Mouse (Mus musculus): ENCODE results near the gene Rbfox1. TPM values are rescaled to one million over a fixed set of nuclear protein-coding genes. Genes with fewer than 3 reads are reported as not detected.

The Rbfox1 gene
- polyA plus RNA-seq, 1 experiment from 2014 or later = 1.9 TPM

DNA sequence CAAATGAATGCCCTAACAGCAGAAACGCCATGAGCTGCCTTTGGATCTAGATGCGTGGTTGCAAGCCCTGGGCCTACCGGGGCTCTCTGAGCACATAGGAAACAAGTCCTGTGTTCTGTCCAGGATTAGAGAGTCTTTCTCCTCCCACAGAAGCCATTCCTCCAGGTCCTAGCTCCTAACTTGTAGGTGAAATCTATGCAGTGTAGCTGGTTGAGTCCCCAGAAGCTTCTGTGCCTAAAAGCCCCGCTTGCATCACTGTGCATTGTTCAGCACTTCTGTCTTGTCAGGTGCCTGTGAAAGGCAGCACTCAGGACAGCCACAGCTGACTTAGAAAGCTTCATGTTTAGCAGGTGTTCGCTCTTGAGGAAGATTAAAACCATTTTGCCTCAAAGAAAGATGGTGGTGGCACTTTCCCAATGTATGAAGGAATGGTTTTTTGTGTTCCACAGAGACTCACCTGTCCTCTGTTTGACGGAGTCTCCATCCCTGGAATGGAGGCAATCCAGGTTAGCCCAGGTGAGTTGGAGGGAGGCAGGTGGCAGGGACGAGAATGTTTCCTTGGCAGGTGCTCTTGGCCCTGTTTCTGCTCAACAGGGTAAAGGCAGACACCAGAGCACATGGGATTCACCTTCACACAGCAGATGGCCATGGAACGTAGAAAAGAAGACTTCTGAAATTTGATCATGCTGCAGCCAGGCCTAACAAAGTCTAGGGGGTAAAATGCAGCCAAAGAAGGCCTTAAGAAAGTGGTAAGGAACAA lies 1213.0 kb downstream of the Rbfox1 start:
- H3K27ac ChIP-seq (replicated peaks) = no peak overlapping the region
- H3K27me3 ChIP-seq (ENCODE audit: control insufficient read depth, insufficient read depth, low read length) = no peaks in the 10 kb centered on the region
- no peak overlapping the region for H3K4me2 ChIP-seq (replicated peaks; ENCODE audit: low read depth)
- WGBS = 90% methylated on average over 8 of the region's 8 CpGs
- H3K4me3 ChIP-seq (ENCODE audit: low read depth, low read length) = no peak overlapping the region
- no peak overlapping the region for H3K9ac ChIP-seq (ENCODE audit: low read length)
- H3K4me1 ChIP-seq (replicated peaks; ENCODE audit: control insufficient read depth, insufficient read depth) = no peaks in the 10 kb centered on the region
- no peaks in the 10 kb centered on the region for H3K36me3 ChIP-seq (ENCODE audit: control insufficient read depth, insufficient read depth, low read length)
- TF ChIP-seq CTCF (IDR thresholded peaks at IDR 0.05; ENCODE audit: low read depth) = no peak
- no peak for TF ChIP-seq EP300 (optimal IDR thresholded peaks at IDR 0.05)
- no peaks in the 10 kb centered on the region for H3K9me3 ChIP-seq (ENCODE audit: control insufficient read depth, low read length)
- no peak for DNase-seq (ENCODE audit: low spot score)
- ATAC-seq (ENCODE audit: low FRiP score, low TSS enrichment) = no peak

DNA sequence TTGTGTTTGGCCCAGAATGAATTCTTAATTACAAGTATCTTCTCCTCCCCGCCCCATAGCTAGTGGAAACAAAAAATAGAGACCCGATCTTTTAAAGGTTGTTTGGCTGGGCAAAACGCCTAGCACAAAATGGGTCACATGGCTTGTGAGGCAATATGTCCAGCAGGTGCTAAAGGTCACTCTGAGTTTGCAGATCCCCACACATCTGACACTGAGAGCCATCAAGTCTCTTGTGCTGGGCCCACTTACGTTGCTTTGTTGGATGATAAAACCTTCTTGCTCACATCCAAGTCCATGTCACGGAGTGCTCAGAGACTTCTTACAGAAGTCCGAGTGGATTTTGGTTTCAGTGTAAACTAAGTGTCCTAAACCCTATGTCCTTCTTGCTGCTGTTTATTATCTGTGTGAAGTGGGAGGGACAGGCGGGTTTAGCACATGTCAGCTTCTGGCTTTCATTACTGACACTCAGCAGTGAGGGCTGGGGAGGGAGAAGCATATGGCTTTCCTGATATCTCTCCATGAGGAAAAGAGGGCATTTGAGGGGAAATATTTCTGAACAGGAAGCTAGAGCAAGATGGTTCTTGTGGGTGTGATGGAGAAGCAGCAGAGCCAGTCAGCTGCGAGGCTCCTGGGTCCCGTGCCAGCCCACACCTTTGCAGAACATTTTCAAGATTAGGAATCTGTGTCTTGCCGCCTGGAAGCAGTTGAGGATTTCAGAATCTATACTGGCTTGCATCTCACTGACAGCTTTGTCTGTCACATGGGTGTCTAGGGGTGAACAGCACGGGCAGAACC lies 1214.5 kb downstream of the Rbfox1 start:
- TF ChIP-seq EP300 (optimal IDR thresholded peaks at IDR 0.05) (no peak), CTCF (IDR thresholded peaks at IDR 0.05; ENCODE audit: low read depth) (no peak)
- ATAC-seq (ENCODE audit: low FRiP score, low TSS enrichment) (no peak), DNase-seq (ENCODE audit: low spot score) (no peak)
- Histone ChIP-seq H3K27me3 (ENCODE audit: control insufficient read depth, insufficient read depth, low read length) (no peaks in the 10 kb centered on the region), H3K4me3 (ENCODE audit: low read depth, low read length) (no peak overlapping the region), H3K36me3 (ENCODE audit: control insufficient read depth, insufficient read depth, low read length) (no peaks in the 10 kb centered on the region), H3K4me2 (replicated peaks; ENCODE audit: low read depth) (no peak overlapping the region), H3K9me3 (ENCODE audit: control insufficient read depth, low read length) (no peaks in the 10 kb centered on the region), H3K4me1 (replicated peaks; ENCODE audit: control insufficient read depth, insufficient read depth) (no peaks in the 10 kb centered on the region), H3K9ac (ENCODE audit: low read length) (no peak overlapping the region), H3K27ac (replicated peaks) (no peak overlapping the region)
- 60% methylated on average over 11 of the region's 11 CpGs for WGBS

- WGBS = 84% methylated on average over 1 of the region's 1 CpGs
- no peak overlapping the region for H3K9ac ChIP-seq (ENCODE audit: low read length)
- H3K9me3 ChIP-seq (ENCODE audit: control insufficient read depth, low read length) = no peaks in the 10 kb centered on the region
- H3K4me3 ChIP-seq (ENCODE audit: low read depth, low read length) = no peak overlapping the region
- no peaks in the 10 kb centered on the region for H3K36me3 ChIP-seq (ENCODE audit: control insufficient read depth, insufficient read depth, low read length)
- ATAC-seq (ENCODE audit: low FRiP score, low TSS enrichment) (no peak), DNase-seq (ENCODE audit: low spot score) (no peak)
- no peak overlapping the region for H3K4me2 ChIP-seq (replicated peaks; ENCODE audit: low read depth)
- no peaks in the 10 kb centered on the region for H3K4me1 ChIP-seq (replicated peaks; ENCODE audit: control insufficient read depth, insufficient read depth)
- TF ChIP-seq CTCF (IDR thresholded peaks at IDR 0.05; ENCODE audit: low read depth) = no peak
- no peak for TF ChIP-seq EP300 (optimal IDR thresholded peaks at IDR 0.05)
- H3K27ac ChIP-seq (replicated peaks) = no peak overlapping the region
- no peaks in the 10 kb centered on the region for H3K27me3 ChIP-seq (ENCODE audit: control insufficient read depth, insufficient read depth, low read length)
Observed at GRCm38 (mm10) chr16:7102486-7102885, 1217.3 kb downstream of the Rbfox1 start.

DNA sequence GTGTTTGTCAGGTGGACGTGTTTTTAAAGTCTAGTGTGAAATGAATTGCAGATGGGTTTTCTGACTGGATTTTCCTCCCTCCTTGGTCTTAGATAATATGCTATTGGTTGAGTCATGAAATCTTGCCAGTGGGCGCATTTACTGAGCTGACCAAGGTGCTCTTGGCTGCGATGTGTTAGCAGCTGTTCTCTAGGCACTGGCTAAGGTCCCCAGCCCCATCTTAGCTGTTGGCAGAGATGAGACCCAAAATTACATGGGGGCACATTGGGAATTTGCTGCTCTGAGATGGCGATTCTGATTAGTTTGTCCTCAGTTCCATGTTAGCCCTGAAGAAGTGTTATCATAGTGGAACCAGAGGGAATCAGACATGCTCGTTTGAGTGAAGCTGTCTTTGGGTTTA lies 1218.1 kb downstream of the Rbfox1 start:
- no peaks in the 10 kb centered on the region for H3K36me3 ChIP-seq (ENCODE audit: control insufficient read depth, insufficient read depth, low read length)
- H3K27me3 ChIP-seq (ENCODE audit: control insufficient read depth, insufficient read depth, low read length) = no peaks in the 10 kb centered on the region
- 80% methylated on average over 5 of the region's 5 CpGs for WGBS
- H3K9ac ChIP-seq (ENCODE audit: low read length) = no peak overlapping the region
- no peak overlapping the region for H3K4me2 ChIP-seq (replicated peaks; ENCODE audit: low read depth)
- no peak for DNase-seq (ENCODE audit: low spot score)
- H3K4me3 ChIP-seq (ENCODE audit: low read depth, low read length) = no peak overlapping the region
- H3K9me3 ChIP-seq (ENCODE audit: control insufficient read depth, low read length) = no peaks in the 10 kb centered on the region
- ATAC-seq (ENCODE audit: low FRiP score, low TSS enrichment) = no peak
- H3K4me1 ChIP-seq (replicated peaks; ENCODE audit: control insufficient read depth, insufficient read depth) = no peaks in the 10 kb centered on the region
- no peak for TF ChIP-seq CTCF (IDR thresholded peaks at IDR 0.05; ENCODE audit: low read depth)
- no peak for TF ChIP-seq EP300 (optimal IDR thresholded peaks at IDR 0.05)
- H3K27ac ChIP-seq (replicated peaks) = no peak overlapping the region

GRCm38 (mm10) chr16:7106450-7107015 lies 1221.4 kb downstream of the Rbfox1 start:
- WGBS = 88% methylated on average over 5 of the region's 5 CpGs
- no peak overlapping the region for H3K27ac ChIP-seq (replicated peaks)
- TF ChIP-seq EP300 (optimal IDR thresholded peaks at IDR 0.05) = no peak
- TF ChIP-seq CTCF (IDR thresholded peaks at IDR 0.05; ENCODE audit: low read depth) = no peak
- no peaks in the 10 kb centered on the region for H3K27me3 ChIP-seq (ENCODE audit: control insufficient read depth, insufficient read depth, low read length)
- no peak overlapping the region for H3K4me3 ChIP-seq (ENCODE audit: low read depth, low read length)
- H3K9me3 ChIP-seq (ENCODE audit: control insufficient read depth, low read length) = no peaks in the 10 kb centered on the region
- H3K4me2 ChIP-seq (replicated peaks; ENCODE audit: low read depth) = no peak overlapping the region
- H3K4me1 ChIP-seq (replicated peaks; ENCODE audit: control insufficient read depth, insufficient read depth) = no peaks in the 10 kb centered on the region
- H3K9ac ChIP-seq (ENCODE audit: low read length) = no peak overlapping the region
- DNase-seq (ENCODE audit: low spot score) (no peak), ATAC-seq (ENCODE audit: low FRiP score, low TSS enrichment) (no peak)
- H3K36me3 ChIP-seq (ENCODE audit: control insufficient read depth, insufficient read depth, low read length) = no peaks in the 10 kb centered on the region
